Mouse (Mus musculus): ENCODE data around the gene Olfr1364. TPM values are rescaled to one million over a fixed set of nuclear protein-coding genes. Genes with fewer than 3 reads are reported as not detected.

Gene Olfr1364
- polyA plus RNA-seq (2014; fragmentation: Illumina TruSeq; extraction: RNeasy Lipid Tissue Mini Kit (QIAGEN cat#74804); ENCODE audit: low read depth, low replicate concordance) = not detected

DNA sequence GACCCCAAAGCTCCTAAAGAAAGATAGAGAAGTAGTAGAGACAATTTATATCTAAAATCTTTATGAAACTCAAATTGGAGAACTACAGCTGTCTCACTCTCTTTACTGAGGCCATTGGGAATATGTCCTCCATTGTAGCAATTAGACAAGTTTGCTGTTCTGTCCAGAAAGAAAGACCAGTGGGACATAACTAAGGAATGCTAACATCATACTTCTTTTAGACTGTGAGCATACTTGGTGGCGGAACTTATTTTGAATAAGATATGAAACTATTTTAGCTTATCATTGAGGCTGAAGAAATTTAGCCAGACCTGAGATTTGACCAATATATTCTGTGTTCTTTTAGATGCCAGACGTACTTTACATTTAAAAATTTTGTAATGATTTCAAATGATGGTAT, at the start of gene Olfr1364:
TSS of gene Olfr1364 (minus strand) at position 101 of the 400 bp plus-strand sequence.

DNA sequence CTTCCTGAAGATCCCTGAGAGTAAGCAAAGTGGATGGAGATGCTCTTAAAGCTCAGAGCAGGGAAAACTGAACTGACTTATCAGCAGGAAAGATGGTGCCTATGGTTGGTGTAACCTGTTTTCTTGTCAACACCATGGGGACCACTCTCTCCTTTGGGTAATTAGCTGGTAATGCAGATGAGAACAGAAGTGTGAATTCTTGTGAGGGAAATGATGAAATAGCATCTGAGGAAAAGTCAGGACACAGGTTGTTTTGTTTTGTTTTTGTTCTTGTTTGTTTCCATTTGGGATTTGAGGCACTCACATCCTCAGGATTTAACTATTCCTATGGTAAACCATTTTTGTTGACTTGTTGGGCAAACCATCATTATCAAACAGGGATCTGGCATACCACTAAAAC, 32.4 kb upstream of the Olfr1364 start, which contains the start of gene Olfr1362:
TSS of gene Olfr1362 (minus strand) at position 101 of the 400 bp plus-strand sequence.

GRCm38 (mm10) chr13:21559793-21560192, 21.8 kb downstream of the Olfr1364 start, which contains the start of gene Olfr1535:
TSS of gene Olfr1535 (minus strand) at chr13:21559893.

GRCm38 (mm10) chr13:21542708-21543107, 38.9 kb downstream of the Olfr1364 start, which contains the start of gene Olfr1366:
TSS of gene Olfr1366 (minus strand) at chr13:21542808.

GRCm38 (mm10) chr13:21530781-21531201, 50.8 kb downstream of the Olfr1364 start, which contains the start of gene Zkscan8:
TSS of gene Zkscan8 (minus strand) at chr13:21531120.

Other genes starting within 250 kb of the Olfr1364 start
- gene Olfr1367, start 234.8 kb downstream of the Olfr1364 start, polyA plus RNA-seq (2014; fragmentation: Illumina TruSeq; extraction: RNeasy Lipid Tissue Mini Kit (QIAGEN cat#74804); ENCODE audit: low read depth, low replicate concordance) = not detected
- gene Zscan12, start 218.9 kb downstream of the Olfr1364 start, polyA plus RNA-seq (2014; fragmentation: Illumina TruSeq; extraction: RNeasy Lipid Tissue Mini Kit (QIAGEN cat#74804); ENCODE audit: low read depth, low replicate concordance) = 7.2 TPM
- 58.9 TPM for gene Zkscan3, start 179.0 kb downstream of the Olfr1364 start, polyA plus RNA-seq (2014; fragmentation: Illumina TruSeq; extraction: RNeasy Lipid Tissue Mini Kit (QIAGEN cat#74804); ENCODE audit: low read depth, low replicate concordance)
- gene Pgbd1, start 140.7 kb downstream of the Olfr1364 start, polyA plus RNA-seq (2014; fragmentation: Illumina TruSeq; extraction: RNeasy Lipid Tissue Mini Kit (QIAGEN cat#74804); ENCODE audit: low read depth, low replicate concordance) = 2.0 TPM
- 52.2 TPM for gene Zscan26, start 128.0 kb downstream of the Olfr1364 start, polyA plus RNA-seq (2014; fragmentation: Illumina TruSeq; extraction: RNeasy Lipid Tissue Mini Kit (QIAGEN cat#74804); ENCODE audit: low read depth, low replicate concordance)
- 3.8 TPM for gene Nkapl, start 113.2 kb downstream of the Olfr1364 start, polyA plus RNA-seq (2014; fragmentation: Illumina TruSeq; extraction: RNeasy Lipid Tissue Mini Kit (QIAGEN cat#74804); ENCODE audit: low read depth, low replicate concordance)
- gene Zkscan4, start 102.9 kb downstream of the Olfr1364 start, polyA plus RNA-seq (2014; fragmentation: Illumina TruSeq; extraction: RNeasy Lipid Tissue Mini Kit (QIAGEN cat#74804); ENCODE audit: low read depth, low replicate concordance) = 3.7 TPM
- gene Gm10065, start 102.3 kb downstream of the Olfr1364 start, polyA plus RNA-seq (2014; fragmentation: Illumina TruSeq; extraction: RNeasy Lipid Tissue Mini Kit (QIAGEN cat#74804); ENCODE audit: low read depth, low replicate concordance) = not detected
- 1.2 TPM for gene AK157302, start 86.5 kb downstream of the Olfr1364 start, polyA plus RNA-seq (2014; fragmentation: Illumina TruSeq; extraction: RNeasy Lipid Tissue Mini Kit (QIAGEN cat#74804); ENCODE audit: low read depth, low replicate concordance)
- gene Gm11273, start 80.3 kb downstream of the Olfr1364 start, polyA plus RNA-seq (2014; fragmentation: Illumina TruSeq; extraction: RNeasy Lipid Tissue Mini Kit (QIAGEN cat#74804); ENCODE audit: low read depth, low replicate concordance) = 6.9 TPM
- 8.4 TPM for gene Zkscan8, start 50.6 kb downstream of the Olfr1364 start, polyA plus RNA-seq (2014; fragmentation: Illumina TruSeq; extraction: RNeasy Lipid Tissue Mini Kit (QIAGEN cat#74804); ENCODE audit: low read depth, low replicate concordance)
- gene Olfr1366, start 39.0 kb downstream of the Olfr1364 start, polyA plus RNA-seq (2014; fragmentation: Illumina TruSeq; extraction: RNeasy Lipid Tissue Mini Kit (QIAGEN cat#74804); ENCODE audit: low read depth, low replicate concordance) = not detected
- not detected for gene Olfr1535, start 21.9 kb downstream of the Olfr1364 start, polyA plus RNA-seq (2014; fragmentation: Illumina TruSeq; extraction: RNeasy Lipid Tissue Mini Kit (QIAGEN cat#74804); ENCODE audit: low read depth, low replicate concordance)
- not detected for gene Olfr1362, start 32.3 kb upstream of the Olfr1364 start, polyA plus RNA-seq (2014; fragmentation: Illumina TruSeq; extraction: RNeasy Lipid Tissue Mini Kit (QIAGEN cat#74804); ENCODE audit: low read depth, low replicate concordance)
- gene Olfr11, start 60.8 kb upstream of the Olfr1364 start, polyA plus RNA-seq (2014; fragmentation: Illumina TruSeq; extraction: RNeasy Lipid Tissue Mini Kit (QIAGEN cat#74804); ENCODE audit: low read depth, low replicate concordance) = not detected
- not detected for gene Olfr1361, start 81.6 kb upstream of the Olfr1364 start, polyA plus RNA-seq (2014; fragmentation: Illumina TruSeq; extraction: RNeasy Lipid Tissue Mini Kit (QIAGEN cat#74804); ENCODE audit: low read depth, low replicate concordance)
- gene Olfr1360, start 95.6 kb upstream of the Olfr1364 start, polyA plus RNA-seq (2014; fragmentation: Illumina TruSeq; extraction: RNeasy Lipid Tissue Mini Kit (QIAGEN cat#74804); ENCODE audit: low read depth, low replicate concordance) = not detected
- gene Olfr1359, start 116.4 kb upstream of the Olfr1364 start, polyA plus RNA-seq (2014; fragmentation: Illumina TruSeq; extraction: RNeasy Lipid Tissue Mini Kit (QIAGEN cat#74804); ENCODE audit: low read depth, low replicate concordance) = not detected
- gene Hist1h2bl, start 134.4 kb upstream of the Olfr1364 start, polyA plus RNA-seq (2014; fragmentation: Illumina TruSeq; extraction: RNeasy Lipid Tissue Mini Kit (QIAGEN cat#74804); ENCODE audit: low read depth, low replicate concordance) = not detected
- not detected for gene Hist1h2ai, start 134.7 kb upstream of the Olfr1364 start, polyA plus RNA-seq (2014; fragmentation: Illumina TruSeq; extraction: RNeasy Lipid Tissue Mini Kit (QIAGEN cat#74804); ENCODE audit: low read depth, low replicate concordance)
- gene Hist1h3h, start 135.9 kb upstream of the Olfr1364 start, polyA plus RNA-seq (2014; fragmentation: Illumina TruSeq; extraction: RNeasy Lipid Tissue Mini Kit (QIAGEN cat#74804); ENCODE audit: low read depth, low replicate concordance) = not detected
- gene Hist1h2bm, start 140.3 kb upstream of the Olfr1364 start, polyA plus RNA-seq (2014; fragmentation: Illumina TruSeq; extraction: RNeasy Lipid Tissue Mini Kit (QIAGEN cat#74804); ENCODE audit: low read depth, low replicate concordance) = not detected
- gene Hist1h4j, start 153.3 kb upstream of the Olfr1364 start, polyA plus RNA-seq (2014; fragmentation: Illumina TruSeq; extraction: RNeasy Lipid Tissue Mini Kit (QIAGEN cat#74804); ENCODE audit: low read depth, low replicate concordance) = 1.1 TPM
- gene Hist1h4k, start 168.7 kb upstream of the Olfr1364 start, polyA plus RNA-seq (2014; fragmentation: Illumina TruSeq; extraction: RNeasy Lipid Tissue Mini Kit (QIAGEN cat#74804); ENCODE audit: low read depth, low replicate concordance) = not detected
- not detected for gene Hist1h2ak, start 172.1 kb upstream of the Olfr1364 start, polyA plus RNA-seq (2014; fragmentation: Illumina TruSeq; extraction: RNeasy Lipid Tissue Mini Kit (QIAGEN cat#74804); ENCODE audit: low read depth, low replicate concordance)
- not detected for gene Hist1h2bn, start 172.4 kb upstream of the Olfr1364 start, polyA plus RNA-seq (2014; fragmentation: Illumina TruSeq; extraction: RNeasy Lipid Tissue Mini Kit (QIAGEN cat#74804); ENCODE audit: low read depth, low replicate concordance)
- gene Hist1h1b, start 198.9 kb upstream of the Olfr1364 start, polyA plus RNA-seq (2014; fragmentation: Illumina TruSeq; extraction: RNeasy Lipid Tissue Mini Kit (QIAGEN cat#74804); ENCODE audit: low read depth, low replicate concordance) = not detected
- not detected for gene Hist1h3i, start 201.6 kb upstream of the Olfr1364 start, polyA plus RNA-seq (2014; fragmentation: Illumina TruSeq; extraction: RNeasy Lipid Tissue Mini Kit (QIAGEN cat#74804); ENCODE audit: low read depth, low replicate concordance)
- gene Hist1h2an, start 205.5 kb upstream of the Olfr1364 start, polyA plus RNA-seq (2014; fragmentation: Illumina TruSeq; extraction: RNeasy Lipid Tissue Mini Kit (QIAGEN cat#74804); ENCODE audit: low read depth, low replicate concordance) = not detected
- gene Hist1h2bp, start 205.7 kb upstream of the Olfr1364 start, polyA plus RNA-seq (2014; fragmentation: Illumina TruSeq; extraction: RNeasy Lipid Tissue Mini Kit (QIAGEN cat#74804); ENCODE audit: low read depth, low replicate concordance) = 1.7 TPM
- gene Hist1h2bq, start 228.4 kb upstream of the Olfr1364 start, polyA plus RNA-seq (2014; fragmentation: Illumina TruSeq; extraction: RNeasy Lipid Tissue Mini Kit (QIAGEN cat#74804); ENCODE audit: low read depth, low replicate concordance) = 1.0 TPM
- not detected for gene Hist1h2ao, start 228.7 kb upstream of the Olfr1364 start, polyA plus RNA-seq (2014; fragmentation: Illumina TruSeq; extraction: RNeasy Lipid Tissue Mini Kit (QIAGEN cat#74804); ENCODE audit: low read depth, low replicate concordance)
- gene Hist1h4m, start 230.0 kb upstream of the Olfr1364 start, polyA plus RNA-seq (2014; fragmentation: Illumina TruSeq; extraction: RNeasy Lipid Tissue Mini Kit (QIAGEN cat#74804); ENCODE audit: low read depth, low replicate concordance) = not detected